ENCODE assay signal across 8 mouse cellular contexts in genomic region chr2:139220757-139221400, GRCm38 (mm10).
DNase-seq lines count a peak whose midpoint lies in the region; ATAC-seq and TF ChIP-seq lines count a peak whose summit lies in the region.

No protein-coding gene starts in this region.

- H3K4me1 ChIP-seq in forebrain, embryonic 12.5 days: no peaks in the 10 kb centered on the region; the same call in 1 of the 2 replicates
- H3K4me1 ChIP-seq in intestine, embryonic 16.5 days (ENCODE audit: control insufficient read depth, insufficient read depth, low read length): no peaks in the 10 kb centered on the region
- no peaks in the 10 kb centered on the region for H3K4me1 ChIP-seq in midbrain, postnatal 0 days (ENCODE audit: insufficient read depth, low read length)

- no peak overlapping the region for H3K9ac ChIP-seq in forebrain, embryonic 12.5 days
- no peak overlapping the region for H3K9ac ChIP-seq in intestine, embryonic 16.5 days (ENCODE audit: low read depth, low read length)
- H3K9ac ChIP-seq in midbrain, postnatal 0 days (replicated peaks; ENCODE audit: low read length, poor library complexity, severe bottlenecking): no peak overlapping the region

- H3K4me3 ChIP-seq in forebrain, embryonic 12.5 days (replicated peaks): no peak overlapping the region
- H3K4me3 ChIP-seq in intestine, embryonic 16.5 days (ENCODE audit: low read length): no peak overlapping the region
- H3K4me3 ChIP-seq in midbrain, postnatal 0 days (ENCODE audit: low read depth, low read length): no peak overlapping the region

- no peaks in the 10 kb centered on the region for H3K27me3 ChIP-seq in forebrain, embryonic 12.5 days
- H3K27me3 ChIP-seq in intestine, embryonic 16.5 days (replicated peaks; ENCODE audit: control insufficient read depth, insufficient read depth, low read length): no peaks in the 10 kb centered on the region
- H3K27me3 ChIP-seq in midbrain, postnatal 0 days (ENCODE audit: insufficient read depth, low read length): no peaks in the 10 kb centered on the region

- TF ChIP-seq CTCF in midbrain, postnatal 0 days (IDR thresholded peaks at IDR 0.05): no peak

- DNase-seq in layer of hippocampus, adult 18-20 months (ENCODE audit: low spot score in 2 of 2): peak; percentile 19 to 41
- DNase-seq in layer of hippocampus, adult 9-10 months (ENCODE audit: low spot score): no peak
- DNase-seq in midbrain, postnatal 0 days (ENCODE audit: low spot score): peak; percentile 51
- no peak for DNase-seq in thymus, postnatal 10 days (ENCODE audit: low spot score in 2 of 2)
- DNase-seq in kidney, postnatal 25 days: no peak
- no peak for DNase-seq in cerebellum, adult 11 months

- no peak overlapping the region for H3K4me2 ChIP-seq in forebrain, embryonic 12.5 days
- H3K4me2 ChIP-seq in intestine, embryonic 16.5 days (ENCODE audit: low read depth, low read length): peak overlapping the region; percentile 6; the same call in 1 of the 2 replicates
- H3K4me2 ChIP-seq in midbrain, postnatal 0 days (ENCODE audit: low read depth, low read length, poor library complexity, severe bottlenecking): no peak overlapping the region

- no peaks in the 10 kb centered on the region for H3K36me3 ChIP-seq in forebrain, embryonic 12.5 days (replicated peaks)
- H3K36me3 ChIP-seq in intestine, embryonic 16.5 days (ENCODE audit: control insufficient read depth, insufficient read depth, low read length): no peaks in the 10 kb centered on the region
- H3K36me3 ChIP-seq in midbrain, postnatal 0 days (ENCODE audit: insufficient read depth, low read length): no peaks in the 10 kb centered on the region

- no peaks in the 10 kb centered on the region for H3K9me3 ChIP-seq in forebrain, embryonic 12.5 days
- H3K9me3 ChIP-seq in intestine, embryonic 16.5 days (ENCODE audit: control insufficient read depth, low read length): no peaks in the 10 kb centered on the region
- no peaks in the 10 kb centered on the region for H3K9me3 ChIP-seq in midbrain, postnatal 0 days (ENCODE audit: low read length)

- WGBS in forebrain, embryonic 12.5 days: 55% methylated on average over 9 of the region's 9 CpGs
- WGBS in intestine, embryonic 16.5 days: 33% methylated on average over 9 of the region's 9 CpGs
- 35% methylated on average over 9 of the region's 9 CpGs for WGBS in midbrain, postnatal 0 days

- peak; percentile 57; the same call in 1 of the 2 replicates for ATAC-seq in forebrain, embryonic 12.5 days (ENCODE audit: low FRiP score)
- ATAC-seq in intestine, embryonic 16.5 days: peak; percentile 56
- peak; percentile 69; the same call in 1 of the 2 replicates for ATAC-seq in midbrain, postnatal 0 days (ENCODE audit: low FRiP score)

- no peak overlapping the region for H3K27ac ChIP-seq in forebrain, embryonic 12.5 days
- H3K27ac ChIP-seq in intestine, embryonic 16.5 days (ENCODE audit: low read length): peak overlapping the region; percentile 62; the same call in 1 of the 2 replicates
- H3K27ac ChIP-seq in midbrain, postnatal 0 days (ENCODE audit: low read depth, low read length): 0 out of 2 replicates have a peak overlapping the region, but pooled peaks have one; percentile 51

Comparison
In these comparisons a context has a peak if more than half of its experiments do, and no peak if none do; other contexts are left out.
1. DNase-seq: peak in layer of hippocampus, adult 18-20 months (2 of 2) and midbrain, postnatal 0 days (single experiment); none in layer of hippocampus, adult 9-10 months (single experiment), thymus, postnatal 10 days (0 of 2), kidney, postnatal 25 days (0 of 2) and cerebellum, adult 11 months (single experiment).
2. Peak in every context shown above with its lines, with median percentiles within 50 percentile points of each other: ATAC-seq.